In the genomic region with DNA sequence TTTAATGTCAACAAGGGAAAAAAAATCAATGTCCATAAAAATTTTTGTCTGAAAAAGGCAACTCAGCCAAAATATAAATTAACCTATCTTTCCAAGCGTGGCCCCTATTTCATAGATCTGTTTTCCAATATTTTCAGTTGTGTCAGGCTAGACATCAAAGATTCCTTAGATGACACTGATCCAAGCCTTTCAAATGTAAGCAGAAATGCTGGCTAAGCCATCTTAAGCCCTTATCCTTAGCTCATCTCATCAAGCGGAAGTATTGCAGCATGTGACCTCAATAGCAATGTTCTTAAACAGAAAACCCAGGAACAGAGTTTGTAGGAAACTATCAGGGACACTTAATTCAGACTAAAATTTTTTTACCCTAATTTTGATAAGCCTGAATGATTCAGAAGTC, we compare ENCODE assay signal across 22 mouse cellular contexts.
DNase-seq lines count a peak whose midpoint lies in the region; ATAC-seq lines count a peak whose summit lies in the region.
"Had no signal": no experiment of that assay in that cellular context is flagged by ENCODE, and none has a peak within 500 bp of the region (broad histone marks: within the 10 kb centered on the region; RNA-seq: fewer than 3 reads in every experiment).

No protein-coding gene starts in this region.

- H3K27ac ChIP-seq in neural tube, embryonic 13.5 days (replicated peaks), result peak overlapping the region; percentile 87
- H3K27ac ChIP-seq in midbrain, embryonic 16.5 days (ENCODE audit: low read length), result peak overlapping the region; percentile 83
- H3K27ac ChIP-seq: embryonic facial prominence, embryonic 12.5 days; limb, embryonic 12.5 days; liver, embryonic 12.5 days had no signal

- DNase-seq in embryo, embryonic 10 days (ENCODE audit: low spot score), result peak; percentile 16
- DNase-seq in embryo, embryonic 11 days, result no peak
- DNase-seq in neural tube, embryonic 10.5 days (ENCODE audit: extremely low spot score, low spot score), result no peak
- no peak for DNase-seq in cerebellum, adult 9-10 months
- DNase-seq: adrenal gland, postnatal 36 days; cerebellum, adult 2 months; heart, adult 11 months; heart, postnatal 4 days; kidney, postnatal 36 days; lung, adult 2 months; lung, postnatal 36 days; thymus, postnatal 36 days had no signal

- H3K4me2 ChIP-seq in neural tube, embryonic 13.5 days, result no peak overlapping the region
- no peak overlapping the region for H3K4me2 ChIP-seq in midbrain, embryonic 16.5 days (ENCODE audit: low read length)
- H3K4me2 ChIP-seq: embryonic facial prominence, embryonic 12.5 days; limb, embryonic 12.5 days; liver, embryonic 12.5 days had no signal

- WGBS in neural tube, embryonic 13.5 days, result 65% methylated on average over 2 of the region's 2 CpGs
- whole genome bisulfite sequencing in midbrain, embryonic 16.5 days, result 52% methylated on average over 2 of the region's 2 CpGs

- no peaks in the 10 kb centered on the region for H3K36me3 ChIP-seq in neural tube, embryonic 13.5 days
- H3K36me3 ChIP-seq in midbrain, embryonic 16.5 days (ENCODE audit: control insufficient read depth, insufficient read depth, low read length), result no peaks in the 10 kb centered on the region
- H3K36me3 ChIP-seq: embryonic facial prominence, embryonic 12.5 days; limb, embryonic 12.5 days; liver, embryonic 12.5 days had no signal

- H3K4me1 ChIP-seq in neural tube, embryonic 13.5 days (replicated peaks), result peaks cover 12% of the 10 kb centered on the region
- H3K4me1 ChIP-seq in midbrain, embryonic 16.5 days (ENCODE audit: control insufficient read depth, insufficient read depth, low read length), result peaks cover 17% of the 10 kb centered on the region
- H3K4me1 ChIP-seq: embryonic facial prominence, embryonic 12.5 days; limb, embryonic 12.5 days; liver, embryonic 12.5 days had no signal

- H3K4me3 ChIP-seq in neural tube, embryonic 13.5 days, result no peak overlapping the region
- H3K4me3 ChIP-seq in midbrain, embryonic 16.5 days (ENCODE audit: low read depth, low read length), result no peak overlapping the region
- H3K4me3 ChIP-seq: embryonic facial prominence, embryonic 12.5 days; erythroblast, embryonic 14.5 days; limb, embryonic 12.5 days; liver, embryonic 12.5 days had no signal

- peaks cover 3% of the 10 kb centered on the region for H3K27me3 ChIP-seq in neural tube, embryonic 13.5 days
- H3K27me3 ChIP-seq in midbrain, embryonic 16.5 days (ENCODE audit: control insufficient read depth, insufficient read depth, low read depth, low read length), result no peaks in the 10 kb centered on the region; the same call in 1 of the 2 replicates
- H3K27me3 ChIP-seq: embryonic facial prominence, embryonic 12.5 days; limb, embryonic 12.5 days; liver, embryonic 12.5 days had no signal

- H3K9me3 ChIP-seq in neural tube, embryonic 13.5 days, result no peaks in the 10 kb centered on the region
- no peaks in the 10 kb centered on the region for H3K9me3 ChIP-seq in midbrain, embryonic 16.5 days (replicated peaks; ENCODE audit: control insufficient read depth, low read length, poor library complexity, severe bottlenecking)
- H3K9me3 ChIP-seq: embryonic facial prominence, embryonic 12.5 days; limb, embryonic 12.5 days; liver, embryonic 12.5 days had no signal

- H3K9ac ChIP-seq in neural tube, embryonic 13.5 days, result no peak overlapping the region
- H3K9ac ChIP-seq in midbrain, embryonic 16.5 days (ENCODE audit: low read depth, low read length), result no peak overlapping the region
- H3K9ac ChIP-seq: embryonic facial prominence, embryonic 12.5 days; limb, embryonic 12.5 days; liver, embryonic 12.5 days had no signal

- peak; percentile 52 for ATAC-seq in neural tube, embryonic 13.5 days (ENCODE audit: low read depth)
- ATAC-seq in midbrain, embryonic 16.5 days, result no peak
- no peak for ATAC-seq in erythroid progenitor cell, adult 5-6 weeks (replicated peaks; ENCODE audit: low FRiP score, poor library complexity, severe bottlenecking)
- no peak for ATAC-seq in CD4-positive, CD25-positive, alpha-beta regulatory T cell, adult 4 months
- ATAC-seq: intestine, embryonic 16.5 days; liver, embryonic 12.5 days; Patski had no signal
